Mouse (Mus musculus): Measurements from ENCODE around the gene Pcp4.

Pcp4 gene

DNA sequence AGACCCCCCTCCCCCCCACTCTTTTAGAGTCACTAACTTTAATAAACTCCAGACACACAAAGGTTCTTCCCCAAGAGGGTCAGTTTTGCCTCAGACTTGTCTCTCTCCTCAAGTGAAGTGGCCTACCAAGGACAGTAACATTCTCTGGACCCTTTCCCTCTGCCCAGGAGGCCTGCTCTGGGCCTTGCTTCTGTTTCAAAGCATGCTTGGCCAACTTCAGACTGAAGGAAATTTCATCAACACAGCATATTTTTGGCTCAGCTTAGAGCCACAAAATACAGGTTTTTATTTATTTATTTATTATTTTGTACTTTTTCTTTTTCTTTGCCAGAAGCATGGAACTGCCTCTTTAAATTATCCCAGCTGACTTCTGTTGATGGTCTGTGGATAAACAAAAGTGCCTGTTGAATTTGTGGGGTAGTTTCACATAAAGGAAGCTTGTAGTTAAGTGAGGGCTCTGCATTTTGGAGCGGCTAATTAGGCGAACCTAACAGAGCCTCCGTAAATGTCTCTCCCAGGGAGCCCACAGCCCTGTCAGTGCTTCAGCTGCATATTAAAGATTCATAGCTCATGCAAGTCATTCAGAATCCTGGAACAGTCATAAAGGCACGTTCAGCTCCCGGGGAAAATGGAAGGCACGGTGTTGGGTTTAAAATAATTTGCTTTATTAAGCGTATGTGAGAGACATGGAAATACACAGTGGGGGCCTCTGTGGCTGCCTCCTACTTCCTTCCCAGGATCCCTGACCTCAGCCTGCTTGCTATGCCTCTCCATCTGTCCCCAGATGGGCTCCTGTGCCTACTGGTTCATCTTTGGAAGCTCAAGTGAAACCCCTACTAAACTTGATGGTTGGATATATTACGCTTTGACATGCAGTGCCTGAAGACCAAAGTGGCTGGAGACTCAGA, 96.2 kb downstream of the Pcp4 start:
- Histone ChIP-seq H3K27me3 (ENCODE audit: control insufficient read depth, insufficient read depth, low read length, poor library complexity, severe bottlenecking) (no peaks in the 10 kb centered on the region), H3K36me3 (ENCODE audit: control insufficient read depth, insufficient read depth, low read length, poor library complexity, severe bottlenecking) (no peaks in the 10 kb centered on the region; the same call in 1 of the 2 replicates)
- DNase-seq (ENCODE audit: low read depth, low spot score), result no peak

DNA sequence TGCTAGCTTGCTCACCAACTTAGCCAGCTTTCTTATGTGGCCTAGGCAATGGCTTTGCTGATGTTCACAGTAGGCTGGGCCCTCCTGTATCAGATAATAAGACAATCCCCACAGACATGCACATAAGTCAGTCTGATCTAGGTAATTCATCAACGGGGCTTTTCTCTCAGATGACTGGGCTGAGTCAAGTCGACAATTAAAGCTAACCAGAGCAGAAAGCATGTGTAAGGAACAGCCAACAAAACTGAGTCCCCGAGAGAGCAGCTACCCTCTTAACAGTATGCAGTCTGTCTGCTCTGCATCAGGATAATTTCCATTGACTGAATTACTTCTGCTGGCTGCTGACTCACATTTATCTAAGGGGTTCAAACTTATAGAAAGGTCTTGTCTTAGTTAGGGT, 100.0 kb downstream of the Pcp4 start:
- Histone ChIP-seq H3K36me3 (ENCODE audit: control insufficient read depth, insufficient read depth, low read length, poor library complexity, severe bottlenecking) (no peaks in the 10 kb centered on the region), H3K27me3 (ENCODE audit: control insufficient read depth, insufficient read depth, low read length, poor library complexity, severe bottlenecking) (no peaks in the 10 kb centered on the region)
- no peak for DNase-seq (ENCODE audit: low read depth, low spot score)
